Mouse (Mus musculus) small intestine, adult 2 months (tissue): Measurements from ENCODE around the gene Zfp579.

Source experiments
- CTCF ChIP-seq: fragments of 200-500 bp; IDR thresholded peaks from 2 replicates; pipeline ENCODE4 v1.5.1; 2012; ENCODE audit warnings: low read depth, mild to moderate bottlenecking, control low read depth, inconsistent platforms, low read length, moderate library complexity, mixed read lengths; ENCODE audit not compliant: insufficient replicate concordance, insufficient read length; ENCODE audit errors: extremely low read depth
- POLR2A ChIP-seq: fragments of 200-500 bp; IDR thresholded peaks from 2 replicates; pipeline ENCODE4 v1.6.1; 2012; ENCODE audit warnings: low read depth, mild to moderate bottlenecking, control low read depth, inconsistent platforms, low read length, moderate library complexity

DNA sequence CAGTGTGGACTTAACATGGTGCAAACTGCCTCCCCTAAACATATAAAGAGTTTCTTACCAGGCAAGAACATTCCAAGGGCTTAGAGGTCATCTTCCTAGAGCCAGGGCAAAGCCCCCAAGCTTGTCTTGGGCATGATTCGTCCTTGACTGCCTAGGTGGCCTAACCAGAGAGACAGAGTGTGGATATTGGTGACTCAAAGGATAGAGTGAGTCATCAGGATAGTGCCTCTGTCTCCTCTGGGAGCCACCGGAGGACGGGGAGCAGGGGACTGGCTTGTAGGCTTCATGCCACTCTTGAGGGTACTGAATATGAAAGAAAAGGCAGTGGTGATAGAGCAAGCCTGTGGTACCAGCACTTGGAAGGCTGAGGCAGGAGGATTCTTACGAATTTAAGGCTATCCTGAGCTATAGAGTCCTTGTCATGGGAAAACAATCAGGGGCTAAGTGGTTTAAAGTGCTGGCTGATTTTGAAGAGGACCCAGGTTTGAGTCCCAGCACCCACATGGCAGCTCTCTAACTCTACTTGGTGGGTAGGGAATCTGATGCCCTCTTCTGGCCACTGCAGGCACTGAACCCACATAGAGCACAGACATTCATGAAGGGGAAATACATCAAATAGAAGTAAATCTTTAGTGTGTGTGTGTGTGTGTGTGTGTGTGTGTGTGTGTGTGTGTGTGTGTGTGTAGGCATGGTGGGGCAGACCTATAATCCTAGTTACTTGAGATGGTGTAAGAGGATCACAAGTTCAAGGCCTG lies 61.6 kb downstream of the Zfp579 start:
- TF ChIP-seq POLR2A (no peak), CTCF (no peak; the same call in 1 of the 2 replicates)
